Mouse (Mus musculus) hindbrain, embryonic 15.5 days (tissue): Measurements from ENCODE around the gene Olfr843. TPM values are rescaled to one million over a fixed set of nuclear protein-coding genes. Genes with fewer than 3 reads are reported as not detected.

Experiments used
- ATAC-seq: fragments of 200-750 bp; cut with Nextera tagmentation; 2 replicates; pipeline ENCODE4 v1.8.0; 2017; ENCODE audit warnings: low read depth, moderate number of reproducible peaks, moderate TSS enrichment; ENCODE audit not compliant: low FRiP score
- H3K27ac ChIP-seq: fragments of 300-500 bp; sonication (generic); replicated peaks from 2 replicates; pipeline ENCODE4 v1.5.1; 2015; ENCODE audit warnings: mild to moderate bottlenecking, inconsistent platforms
- H3K27me3 ChIP-seq: fragments of 300-500 bp; sonication (generic); 2 replicates; pipeline ENCODE4 v1.6.1; 2015; ENCODE audit warnings: control low read depth, inconsistent platforms
- H3K36me3 ChIP-seq: fragments of 300-500 bp; sonication (generic); 2 replicates; pipeline ENCODE4 v1.6.1; 2015; ENCODE audit warnings: control low read depth, inconsistent platforms
- H3K4me1 ChIP-seq: fragments of 300-500 bp; sonication (generic); replicated peaks from 2 replicates; pipeline ENCODE4 v1.6.1; 2015; ENCODE audit warnings: control low read depth, inconsistent platforms
- H3K4me2 ChIP-seq: fragments of 300-500 bp; sonication (generic); 2 replicates; pipeline ENCODE4 v1.6.1; 2015; ENCODE audit warnings: moderate library complexity, mild to moderate bottlenecking, inconsistent platforms
- H3K4me3 ChIP-seq: fragments of 300-500 bp; sonication (generic); 2 replicates; pipeline ENCODE4 v1.5.1; 2015; ENCODE audit warnings: mild to moderate bottlenecking, inconsistent platforms
- H3K9ac ChIP-seq: fragments of 300-500 bp; sonication (generic); 2 replicates; pipeline ENCODE4 v1.6.1; 2015; ENCODE audit warnings: inconsistent platforms
- H3K9me3 ChIP-seq: fragments of 300-500 bp; sonication (generic); 2 replicates; pipeline ENCODE4 v1.6.1; 2016; ENCODE audit warnings: control low read depth, inconsistent platforms
- WGBS: fragments of 180-500 bp; shearing (Covaris S2); methylation state at CpG from one replicate; pipeline ENCODE4 v1.1.7; 2015; 5-methylcytosine and 5-hydroxymethylcytosine counted together
- polyA plus RNA-seq: library from polyadenylated mRNA; unstranded; fragments of >200 nt; fragmentation: Nextera tagmentation; extraction: Ambion mirVana; gene quantifications from 2 replicates; pipeline ENCODE4 v1.2.1, GENCODE M21; 2015

Gene Olfr843
- polyA plus RNA-seq = not detected in 2 replicates

- Histone ChIP-seq H3K9ac (no peak within 1 kb of the TSS), H3K27ac (no peak within 1 kb of the TSS), H3K4me3 (no peak within 1 kb of the TSS), H3K4me1 (no peaks in the 10 kb centered on the region), H3K4me2 (no peak within 1 kb of the TSS), H3K9me3 (no peaks in the 10 kb centered on the region), H3K27me3 (no peaks in the 10 kb centered on the region), H3K36me3 (no peaks in the 10 kb centered on the region)
- no peak for ATAC-seq
- WGBS = 91% methylated on average over 2 of the region's 2 CpGs
These were observed at the start of gene Olfr843 for GRCm38 (mm10) chr9:19251887-19252286. Gene Olfr843, minus strand, starts transcription at chr9:19251987.

Other genes starting within 250 kb of the Olfr843 start
- gene Olfr835, start 219.3 kb downstream of the Olfr843 start, polyA plus RNA-seq = not detected in 2 replicates
- gene Olfr836, start 131.6 kb downstream of the Olfr843 start, polyA plus RNA-seq = not detected in 2 replicates
- gene Olfr837, start 115.7 kb downstream of the Olfr843 start, polyA plus RNA-seq = not detected in 2 replicates
- gene Olfr839-ps1, start 74.7 kb downstream of the Olfr843 start, polyA plus RNA-seq = not detected in 2 replicates
- not detected in 2 replicates for gene Olfr844, start 64.4 kb upstream of the Olfr843 start, polyA plus RNA-seq
- gene Olfr845, start 84.5 kb upstream of the Olfr843 start, polyA plus RNA-seq = not detected in 2 replicates
- gene Olfr846, start 112.0 kb upstream of the Olfr843 start, polyA plus RNA-seq = not detected in 2 replicates
- not detected in 2 replicates for gene Olfr847, start 126.7 kb upstream of the Olfr843 start, polyA plus RNA-seq
- not detected in 2 replicates for gene Olfr849, start 188.3 kb upstream of the Olfr843 start, polyA plus RNA-seq
- gene Olfr850, start 226.3 kb upstream of the Olfr843 start, polyA plus RNA-seq = not detected in 2 replicates
- not detected in 2 replicates for gene Olfr851, start 241.3 kb upstream of the Olfr843 start, polyA plus RNA-seq